Mouse (Mus musculus): ENCODE results near the gene Pdcd6.

Gene Pdcd6

GRCm38 (mm10) chr13:74317170-74317849 is at the start of gene Pdcd6:
Pdcd6 (minus strand) TSS chr13:74317580.
- DNase-seq = peak; percentile 82

GRCm38 (mm10) chr13:74363859-74364235 is 46.5 kb upstream of the Pdcd6 start, which contains the start of gene Lrrc14b:
Lrrc14b (minus strand) TSS chr13:74364005.
- DNase-seq = no peak

- no peak for DNase-seq
Observed at GRCm38 (mm10) chr13:74363176-74363858, 45.9 kb upstream of the Pdcd6 start.

GRCm38 (mm10) chr13:74362218-74362617 is 44.8 kb upstream of the Pdcd6 start:
- DNase-seq = no peak

- no peak for DNase-seq
Observed at GRCm38 (mm10) chr13:74356491-74356890, 39.1 kb upstream of the Pdcd6 start.

- no peak for DNase-seq
Observed at GRCm38 (mm10) chr13:74350435-74350906, 33.1 kb upstream of the Pdcd6 start.

- DNase-seq = peak; percentile 96
Observed at GRCm38 (mm10) chr13:74349566-74350434, 32.4 kb upstream of the Pdcd6 start, which contains the start of the genes Sdha and Ccdc127. Sdha (minus strand) TSS chr13:74350280. Ccdc127 (plus strand) TSS chr13:74350309.

GRCm38 (mm10) chr13:74341036-74341435 is 23.7 kb upstream of the Pdcd6 start:
- DNase-seq = no peak

GRCm38 (mm10) chr13:74329321-74329720 is 11.9 kb upstream of the Pdcd6 start:
- no peak for DNase-seq

GRCm38 (mm10) chr13:74316789-74317169 is 601 bp downstream of the Pdcd6 start:
- DNase-seq = no peak

- no peak for DNase-seq
Observed at GRCm38 (mm10) chr13:74316386-74316785, 994 bp downstream of the Pdcd6 start.

GRCm38 (mm10) chr13:74314616-74315015 is 2.8 kb downstream of the Pdcd6 start:
- DNase-seq = no peak

- no peak for DNase-seq
Observed at GRCm38 (mm10) chr13:74305780-74306179, 11.6 kb downstream of the Pdcd6 start.

GRCm38 (mm10) chr13:74305380-74305779 is 12.0 kb downstream of the Pdcd6 start:
- no peak for DNase-seq

- no peak for DNase-seq
Observed at GRCm38 (mm10) chr13:74302050-74303037, 15.0 kb downstream of the Pdcd6 start.

- DNase-seq = no peak
Observed at GRCm38 (mm10) chr13:74301607-74301984, 15.8 kb downstream of the Pdcd6 start.

- DNase-seq = peak; percentile 27
Observed at GRCm38 (mm10) chr13:74300925-74301606, 16.3 kb downstream of the Pdcd6 start.

- DNase-seq = no peak
Observed at GRCm38 (mm10) chr13:74296376-74296775, 21.0 kb downstream of the Pdcd6 start.

GRCm38 (mm10) chr13:74292167-74292566 is 25.2 kb downstream of the Pdcd6 start, which contains the start of gene Ahrr:
Ahrr (minus strand) TSS chr13:74292331.
- DNase-seq = no peak

GRCm38 (mm10) chr13:74289646-74290045 is 27.7 kb downstream of the Pdcd6 start:
- no peak for DNase-seq

GRCm38 (mm10) chr13:74282299-74282698 is 35.1 kb downstream of the Pdcd6 start:
- no peak for DNase-seq
